Mouse (Mus musculus): ENCODE results near the gene Cyp4a31.
"Not testable (repeated sequence)": the region's sequence is repeated elsewhere in the genome, so short reads cannot be mapped to it uniquely, and the experiment has no call there.

GRCm38 (mm10) chr4:115564469-115565225 lies 1.2 kb downstream of the Cyp4a31 start:
- TF ChIP-seq GATA1, TAL1 (IDR thresholded peaks at IDR 0.05; ENCODE audit: low read length): not testable (repeated sequence)
